In genomic region chr1:192520836-192521435, GRCm38 (mm10) we compare ENCODE assay signal across 10 mouse cellular contexts.
A peak's percentile ranks its signal among the peaks of the same experiment; 100 is the strongest.
DNase-seq lines count a peak whose midpoint lies in the region; ATAC-seq lines count a peak whose summit lies in the region.
"Had no signal": no experiment of that assay in that cellular context is flagged by ENCODE, and none has a peak within 500 bp of the region (broad histone marks: within the 10 kb centered on the region; RNA-seq: fewer than 3 reads in every experiment).

No protein-coding gene starts in this region.

- no peaks in the 10 kb centered on the region for H3K36me3 ChIP-seq in forebrain, embryonic 15.5 days
- H3K36me3 ChIP-seq in forebrain, embryonic 10.5 days (replicated peaks), result no peaks in the 10 kb centered on the region
- no peaks in the 10 kb centered on the region for H3K36me3 ChIP-seq in kidney, embryonic 16.5 days (ENCODE audit: insufficient read depth, low read length)
- H3K36me3 ChIP-seq: limb, embryonic 15.5 days had no signal

- no peak for ATAC-seq in forebrain, embryonic 15.5 days (replicated peaks)
- peak; percentile 58; the same call in 1 of the 2 replicates for ATAC-seq in kidney, embryonic 16.5 days (ENCODE audit: low FRiP score, low TSS enrichment)
- ATAC-seq in activated CD4-positive, CD25-positive, alpha-beta regulatory T cell, adult 4 months, result no peak

- H3K9ac ChIP-seq in forebrain, embryonic 15.5 days (replicated peaks), result no peak overlapping the region
- 0 out of 2 replicates have a peak overlapping the region, but pooled peaks have one; percentile 9 for H3K9ac ChIP-seq in kidney, embryonic 16.5 days (replicated peaks; ENCODE audit: low read length)
- H3K9ac ChIP-seq: limb, embryonic 15.5 days had no signal

- no peaks in the 10 kb centered on the region for H3K9me3 ChIP-seq in forebrain, embryonic 15.5 days
- no peaks in the 10 kb centered on the region for H3K9me3 ChIP-seq in forebrain, embryonic 10.5 days
- no peaks in the 10 kb centered on the region for H3K9me3 ChIP-seq in kidney, embryonic 16.5 days (ENCODE audit: low read length)
- H3K9me3 ChIP-seq: limb, embryonic 15.5 days had no signal

- H3K4me1 ChIP-seq in forebrain, embryonic 15.5 days, result peaks cover 9% of the 10 kb centered on the region
- H3K4me1 ChIP-seq in forebrain, embryonic 10.5 days, result peaks cover 46% of the 10 kb centered on the region
- H3K4me1 ChIP-seq in kidney, embryonic 16.5 days (ENCODE audit: insufficient read depth, low read length), result peaks cover 17% of the 10 kb centered on the region

- no peak for DNase-seq in forebrain, embryonic 10.5 days (ENCODE audit: extremely low spot score, low spot score)
- DNase-seq in retina, postnatal 1 day, result peak; percentile 43
- no peak for DNase-seq in retina, embryonic 14.5 days (ENCODE audit: low spot score)
- DNase-seq in urinary bladder, postnatal 4 days (ENCODE audit: low spot score in 2 of 2), result no peak
- no peak for DNase-seq in right cerebral cortex, postnatal 36 days (ENCODE audit: low spot score in 2 of 2)
- DNase-seq: gastrocnemius, postnatal 36 days had no signal

- 0 out of 2 replicates have a peak overlapping the region, but pooled peaks have one; percentile 1 for H3K4me2 ChIP-seq in forebrain, embryonic 15.5 days (replicated peaks)
- H3K4me2 ChIP-seq in kidney, embryonic 16.5 days (replicated peaks; ENCODE audit: low read depth, low read length), result peak overlapping the region; percentile 26
- H3K4me2 ChIP-seq: limb, embryonic 15.5 days had no signal

- 22% methylated on average over 13 of the region's 13 CpGs for WGBS in forebrain, embryonic 15.5 days
- WGBS in forebrain, embryonic 10.5 days, result 47% methylated on average over 13 of the region's 13 CpGs
- 11% methylated on average over 13 of the region's 13 CpGs for WGBS in kidney, embryonic 16.5 days

- no peak overlapping the region for H3K4me3 ChIP-seq in forebrain, embryonic 15.5 days
- H3K4me3 ChIP-seq in forebrain, embryonic 10.5 days, result no peak overlapping the region
- no peak overlapping the region for H3K4me3 ChIP-seq in kidney, embryonic 16.5 days (ENCODE audit: low read length)
- H3K4me3 ChIP-seq: limb, embryonic 15.5 days had no signal

- H3K27ac ChIP-seq in forebrain, embryonic 15.5 days (replicated peaks), result no peak overlapping the region
- H3K27ac ChIP-seq in forebrain, embryonic 10.5 days, result no peak overlapping the region
- H3K27ac ChIP-seq in kidney, embryonic 16.5 days (ENCODE audit: low read length), result no peak overlapping the region
- H3K27ac ChIP-seq: limb, embryonic 15.5 days had no signal

- H3K27me3 ChIP-seq in forebrain, embryonic 15.5 days, result no peaks in the 10 kb centered on the region
- H3K27me3 ChIP-seq in forebrain, embryonic 10.5 days (ENCODE audit: poor library complexity, severe bottlenecking), result peaks cover 5% of the 10 kb centered on the region
- H3K27me3 ChIP-seq in kidney, embryonic 16.5 days (ENCODE audit: insufficient read depth, low read length), result no peaks in the 10 kb centered on the region
- H3K27me3 ChIP-seq: limb, embryonic 15.5 days had no signal
